Mouse (Mus musculus) forebrain, embryonic 16.5 days (tissue): ENCODE results near the gene Olfr110. TPM values are rescaled to one million over a fixed set of nuclear protein-coding genes. Genes with fewer than 3 reads are reported as not detected.

Source experiments
- ATAC-seq: fragments of 200-750 bp; cut with Nextera tagmentation; 2 replicates; pipeline ENCODE4 v1.8.0; 2017; ENCODE audit warnings: mild to moderate bottlenecking, moderate library complexity
- H3K27ac ChIP-seq: fragments of 300-500 bp; sonication (generic); 2 replicates; pipeline ENCODE4 v1.5.1; 2014; ENCODE audit warnings: low read length, control low read depth
- H3K27me3 ChIP-seq: fragments of 300-500 bp; sonication (generic); replicated peaks from 2 replicates; pipeline ENCODE4 v1.6.1; 2014; ENCODE audit warnings: low read length; ENCODE audit not compliant: control insufficient read depth, insufficient read depth
- H3K36me3 ChIP-seq: fragments of 300-500 bp; sonication (generic); 2 replicates; pipeline ENCODE4 v1.6.1; 2014; ENCODE audit not compliant: control insufficient read depth, insufficient read depth
- H3K4me1 ChIP-seq: fragments of 300-500 bp; sonication (generic); replicated peaks from 2 replicates; pipeline ENCODE4 v1.6.1; 2014; ENCODE audit warnings: low read length; ENCODE audit not compliant: control insufficient read depth, insufficient read depth
- H3K4me2 ChIP-seq: fragments of 300-500 bp; sonication (generic); 2 replicates; pipeline ENCODE4 v1.6.1; 2014; ENCODE audit warnings: mild to moderate bottlenecking, low read length, control low read depth
- H3K4me3 ChIP-seq: fragments of 300-500 bp; sonication (generic); replicated peaks from 2 replicates; pipeline ENCODE4 v1.5.1; 2014; ENCODE audit warnings: mild to moderate bottlenecking, low read length, control low read depth
- H3K9ac ChIP-seq: fragments of 300-500 bp; sonication (generic); replicated peaks from 2 replicates; pipeline ENCODE4 v1.6.1; 2014; ENCODE audit warnings: low read depth, low read length, control low read depth
- H3K9me3 ChIP-seq: fragments of 300-500 bp; sonication (generic); 2 replicates; pipeline ENCODE4 v1.6.1; 2016; ENCODE audit warnings: low read length; ENCODE audit not compliant: control insufficient read depth
- WGBS: fragments of 180-500 bp; shearing (Covaris S2); extraction: QIAGEN DNeasy Blood & Tissue Kit; methylation state at CpG from one replicate; pipeline ENCODE4 v1.1.7; 2014; 5-methylcytosine and 5-hydroxymethylcytosine counted together
- polyA plus RNA-seq: library from polyadenylated mRNA; unstranded; fragments of >200 nt; fragmentation: Nextera tagmentation; extraction: Ambion mirVana; gene quantifications from 2 replicates; pipeline ENCODE4 v1.2.1, GENCODE M21; 2015

The Olfr110 gene
- polyA plus RNA-seq, 1 experiment from 2014 or later, result not detected

DNA sequence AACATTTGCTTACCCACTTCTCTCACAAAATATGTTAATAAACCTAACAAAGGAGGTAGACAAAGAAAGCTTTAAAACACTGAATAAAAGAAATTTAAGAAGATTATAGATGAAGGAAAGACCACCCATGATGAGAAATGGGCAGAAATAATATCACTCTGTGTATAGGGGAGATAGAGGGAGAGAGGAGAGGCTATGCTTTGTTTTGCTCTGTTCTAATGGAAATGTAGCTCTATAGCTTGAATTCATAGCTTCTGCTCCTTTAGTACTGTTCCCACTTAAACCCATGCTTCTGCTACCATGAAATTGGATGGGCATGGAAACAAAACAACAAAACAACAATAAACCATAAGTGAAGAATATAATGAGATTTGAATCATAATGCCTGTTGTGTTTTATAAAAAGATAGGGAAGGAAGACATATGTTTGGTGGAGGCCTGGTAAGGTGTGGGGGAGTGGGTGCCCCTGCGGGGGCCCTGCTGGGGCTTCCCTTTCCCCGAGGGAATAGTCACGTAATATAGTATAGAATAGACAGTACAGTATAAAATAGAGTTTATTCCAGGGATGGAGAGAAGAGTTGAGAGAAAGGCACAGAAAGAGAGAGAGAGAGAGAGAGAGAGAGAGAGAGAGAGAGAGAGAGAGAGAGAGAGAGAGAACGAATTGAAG, 49.3 kb downstream of the Olfr110 start:
- ATAC-seq, result no peak
- Histone ChIP-seq H3K36me3 (no peaks in the 10 kb centered on the region), H3K4me3 (no peak overlapping the region), H3K27ac (no peak overlapping the region), H3K9me3 (no peaks in the 10 kb centered on the region), H3K27me3 (no peaks in the 10 kb centered on the region), H3K9ac (no peak overlapping the region), H3K4me2 (no peak overlapping the region), H3K4me1 (no peaks in the 10 kb centered on the region)
- WGBS, result 71% methylated on average over 4 of the region's 4 CpGs

DNA sequence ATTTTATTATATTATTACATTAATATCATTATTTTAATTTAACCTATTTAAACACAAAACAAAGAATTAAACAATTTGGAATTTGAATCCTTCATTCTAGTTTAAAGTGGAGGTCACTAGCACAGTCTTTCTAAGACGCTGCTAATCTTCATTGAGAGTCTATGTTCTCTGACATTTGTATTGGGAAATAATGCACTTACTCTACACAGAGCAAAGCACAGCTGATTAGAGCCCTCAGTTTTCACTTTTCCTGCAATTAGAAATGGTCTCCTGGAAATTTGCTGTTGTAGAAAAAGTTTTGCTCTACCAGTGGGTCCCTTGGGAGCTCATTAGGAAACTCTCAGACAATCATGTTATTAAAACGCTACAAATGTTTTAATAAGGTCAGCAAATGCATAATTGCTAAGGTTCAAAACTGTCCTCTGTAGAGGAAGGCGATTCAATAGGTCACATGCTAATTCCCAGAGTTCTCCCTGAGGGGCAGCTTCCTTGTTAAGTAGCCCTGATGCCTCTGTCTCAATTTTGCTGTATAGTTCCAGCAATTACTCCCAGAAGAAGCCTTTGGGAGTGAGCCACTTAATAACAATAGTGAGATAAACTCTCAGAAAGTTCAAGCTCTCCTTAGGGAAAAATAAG, 51.6 kb downstream of the Olfr110 start:
- Histone ChIP-seq H3K36me3 (no peaks in the 10 kb centered on the region), H3K4me3 (no peak overlapping the region), H3K27ac (no peak overlapping the region), H3K27me3 (no peaks in the 10 kb centered on the region), H3K9me3 (no peaks in the 10 kb centered on the region), H3K4me1 (no peaks in the 10 kb centered on the region), H3K9ac (no peak overlapping the region), H3K4me2 (no peak overlapping the region)
- WGBS, result 37% methylated on average over 3 of the region's 3 CpGs
- ATAC-seq, result no peak

Other genes with a start within 250 kb of the Olfr110 start
- gene Olfr98, start 228.7 kb upstream of the Olfr110 start, polyA plus RNA-seq, result not detected in 2 replicates
- 0.67 and 0.81 TPM in 2 replicates for gene H2-M3, start 222.2 kb upstream of the Olfr110 start, polyA plus RNA-seq
- not detected in 2 replicates for gene Olfr99, start 209.0 kb upstream of the Olfr110 start, polyA plus RNA-seq
- not detected in 2 replicates for gene Olfr101, start 188.2 kb upstream of the Olfr110 start, polyA plus RNA-seq
- not detected in 2 replicates for gene Olfr102, start 175.4 kb upstream of the Olfr110 start, polyA plus RNA-seq
- not detected in 2 replicates for gene Olfr103, start 152.8 kb upstream of the Olfr110 start, polyA plus RNA-seq
- not detected in 2 replicates for gene Olfr104-ps, start 132.9 kb upstream of the Olfr110 start, polyA plus RNA-seq
- gene Olfr105-ps, start 113.4 kb upstream of the Olfr110 start, polyA plus RNA-seq, result not detected in 2 replicates
- gene Olfr106-ps, start 102.1 kb upstream of the Olfr110 start, polyA plus RNA-seq, result not detected in 2 replicates
- not detected in 2 replicates for gene Olfr107, start 93.2 kb upstream of the Olfr110 start, polyA plus RNA-seq
- not detected in 2 replicates for gene Olfr108, start 47.0 kb upstream of the Olfr110 start, polyA plus RNA-seq
- gene Olfr109, start 33.6 kb upstream of the Olfr110 start, polyA plus RNA-seq, result not detected in 2 replicates
- not detected in 2 replicates for gene H2-M2, start 8.9 kb upstream of the Olfr110 start, polyA plus RNA-seq
- gene Olfr111, start 15.6 kb downstream of the Olfr110 start, polyA plus RNA-seq, result not detected in 2 replicates
- not detected in 2 replicates for gene Olfr112, start 77.0 kb downstream of the Olfr110 start, polyA plus RNA-seq
- gene Olfr113, start 85.2 kb downstream of the Olfr110 start, polyA plus RNA-seq, result not detected in 2 replicates
- not detected in 2 replicates for gene Olfr114, start 100.3 kb downstream of the Olfr110 start, polyA plus RNA-seq
- gene Olfr115, start 134.6 kb downstream of the Olfr110 start, polyA plus RNA-seq, result not detected in 2 replicates
- gene Olfr116, start 134.7 kb downstream of the Olfr110 start, polyA plus RNA-seq, result not detected in 2 replicates
- gene Olfr117, start 171.3 kb downstream of the Olfr110 start, polyA plus RNA-seq, result not detected in 2 replicates
- not detected in 2 replicates for gene Olfr118, start 174.5 kb downstream of the Olfr110 start, polyA plus RNA-seq
- not detected in 2 replicates for gene Olfr119, start 204.1 kb downstream of the Olfr110 start, polyA plus RNA-seq
- gene Olfr120, start 229.3 kb downstream of the Olfr110 start, polyA plus RNA-seq, result not detected in 2 replicates